Mouse (Mus musculus): ENCODE data around the gene Tmem86b.

- TF ChIP-seq CTCF (IDR thresholded peaks at IDR 0.05) (no peak), EP300 (IDR thresholded peaks at IDR 0.05) (no peak)
Measured at GRCm38 (mm10) chr7:4643225-4643624, 12.0 kb upstream of the Tmem86b start.

All from lung, postnatal 0 days (tissue).